ENCODE assay signal across 8 mouse cellular contexts in genomic region chr13:19177662-19178259, GRCm38 (mm10).
DNase-seq lines count a peak whose midpoint lies in the region; ATAC-seq and TF ChIP-seq lines count a peak whose summit lies in the region.

No protein-coding gene starts in this region.

- no peak overlapping the region for H3K27ac ChIP-seq in layer of hippocampus, adult 2 months
- no peak overlapping the region for H3K27ac ChIP-seq in lung, embryonic 15.5 days

- H3K36me3 ChIP-seq in lung, embryonic 15.5 days: no peaks in the 10 kb centered on the region

- DNase-seq in adrenal gland, adult 2 months: peak; percentile 49
- DNase-seq in embryo, embryonic 11.5 days (ENCODE audit: low read depth, low spot score): peak; percentile 26
- DNase-seq in heart, postnatal 10 days: peak; percentile 24 to 47
- DNase-seq in layer of hippocampus, adult 2 months (ENCODE audit: low spot score in 2 of 2): peak; percentile 65 to 69
- peak; percentile 82 for DNase-seq in retina, embryonic 14.5 days (ENCODE audit: low spot score)
- no peak for DNase-seq in testis, postnatal 10 days (ENCODE audit: low spot score)

- 48% methylated on average over 1 of the region's 1 CpGs for WGBS in lung, embryonic 15.5 days

- H3K9me3 ChIP-seq in lung, embryonic 15.5 days: no peaks in the 10 kb centered on the region

- no peak overlapping the region for H3K4me2 ChIP-seq in lung, embryonic 15.5 days

- TF ChIP-seq CTCF in layer of hippocampus, adult 2 months (conservative IDR thresholded peaks at IDR 0.05): peak; percentile 87

- no peaks in the 10 kb centered on the region for H3K27me3 ChIP-seq in lung, embryonic 15.5 days

- no peaks in the 10 kb centered on the region for H3K4me1 ChIP-seq in lung, embryonic 15.5 days

- H3K4me3 ChIP-seq in layer of hippocampus, adult 2 months: no peak overlapping the region
- H3K4me3 ChIP-seq in lung, embryonic 15.5 days: no peak overlapping the region

- intact Hi-C loops in heart, postnatal 10 days (cut with DNase I): loop anchor here (5.0 to 10.0 kb wide), 3 partner anchors 187 to 460 kb away; no protein-coding TSS in a partner anchor

- ATAC-seq in CD4-positive, CD25-positive, alpha-beta regulatory T cell, adult 4 months: peak; percentile 60
- ATAC-seq in lung, embryonic 15.5 days (ENCODE audit: borderline replicate concordance, extremely low read depth, low FRiP score, low TSS enrichment): peak; percentile 74; the same call in 1 of the 2 replicates

- no peak overlapping the region for H3K9ac ChIP-seq in lung, embryonic 15.5 days
